Mouse (Mus musculus) lung, postnatal 14 days (tissue): ENCODE data around the gene Ascl1.

Experiments used
- DNase-seq: peaks from one replicate; pipeline ENCODE4 v3.0.0; 2021

The Ascl1 gene

GRCm38 (mm10) chr10:87484831-87485720, 8.4 kb downstream of the Ascl1 start:
- DNase-seq = no peak

- DNase-seq = no peak
Observed at GRCm38 (mm10) chr10:87477895-87478294, 15.6 kb downstream of the Ascl1 start.

- DNase-seq = no peak
Observed at GRCm38 (mm10) chr10:87474971-87475370, 18.5 kb downstream of the Ascl1 start.

GRCm38 (mm10) chr10:87473475-87474131, 19.9 kb downstream of the Ascl1 start:
- DNase-seq = no peak

GRCm38 (mm10) chr10:87450777-87451176, 42.7 kb downstream of the Ascl1 start:
- DNase-seq = no peak

- DNase-seq = no peak
Observed at GRCm38 (mm10) chr10:87449368-87449767, 44.1 kb downstream of the Ascl1 start.

GRCm38 (mm10) chr10:87448257-87448656, 45.2 kb downstream of the Ascl1 start:
- no peak for DNase-seq

- no peak for DNase-seq
Observed at GRCm38 (mm10) chr10:87447754-87448095, 45.7 kb downstream of the Ascl1 start.

- no peak for DNase-seq
Observed at GRCm38 (mm10) chr10:87446829-87447753, 46.4 kb downstream of the Ascl1 start.

GRCm38 (mm10) chr10:87446139-87446828, 47.2 kb downstream of the Ascl1 start:
- no peak for DNase-seq
